Mouse (Mus musculus) heart, postnatal 0 days (tissue): ENCODE results near the gene Tent4a.

Source experiments
- CTCF ChIP-seq: IDR thresholded peaks from 2 replicates; pipeline ENCODE4 v1.5.1; 2016; ENCODE audit warnings: antibody characterized with exemption, control low read depth, low read depth
- EP300 ChIP-seq: IDR thresholded peaks from 2 replicates; pipeline ENCODE4 v1.6.1; 2016; ENCODE audit warnings: antibody characterized with exemption, low read depth

DNA sequence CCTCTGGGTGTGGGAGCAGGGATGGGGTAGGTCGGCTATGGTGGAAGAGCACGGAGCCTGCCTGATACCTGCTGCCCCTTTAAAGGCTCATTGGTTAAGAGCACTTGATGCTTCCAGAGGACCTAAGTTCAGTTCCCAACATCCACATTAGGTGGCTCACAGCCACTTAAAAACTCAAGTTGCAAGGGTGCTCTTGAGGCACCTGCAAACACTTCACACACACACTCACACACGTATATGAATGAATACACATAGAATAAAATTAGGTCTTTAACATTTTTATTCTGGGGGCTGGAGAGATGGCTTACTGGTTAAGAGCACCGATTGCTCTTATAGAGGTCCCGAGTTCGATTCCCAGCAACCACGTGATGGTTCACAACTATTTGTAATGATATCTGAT, 47.3 kb downstream of the Tent4a start:
- no peak for TF ChIP-seq CTCF
- TF ChIP-seq EP300: no peak
